Mouse (Mus musculus): Measurements from ENCODE around the gene Tm9sf4.

GRCm38 (mm10) chr2:153241250-153242014, 80.3 kb downstream of the Tm9sf4 start, which contains the start of the genes Plagl2 and Pofut1:
- TF ChIP-seq CTCF (IDR thresholded peaks at IDR 0.05; ENCODE audit: control insufficient read depth, insufficient read depth, insufficient read length) (peak; percentile 36), MAX (IDR thresholded peaks at IDR 0.05) (no peak)
